Mouse (Mus musculus): ENCODE results near the gene Tgfa.

The Tgfa gene

GRCm38 (mm10) chr6:86188741-86189480, 6.1 kb upstream of the Tgfa start:
- DNase-seq (ENCODE audit: low read depth): no peak

DNA sequence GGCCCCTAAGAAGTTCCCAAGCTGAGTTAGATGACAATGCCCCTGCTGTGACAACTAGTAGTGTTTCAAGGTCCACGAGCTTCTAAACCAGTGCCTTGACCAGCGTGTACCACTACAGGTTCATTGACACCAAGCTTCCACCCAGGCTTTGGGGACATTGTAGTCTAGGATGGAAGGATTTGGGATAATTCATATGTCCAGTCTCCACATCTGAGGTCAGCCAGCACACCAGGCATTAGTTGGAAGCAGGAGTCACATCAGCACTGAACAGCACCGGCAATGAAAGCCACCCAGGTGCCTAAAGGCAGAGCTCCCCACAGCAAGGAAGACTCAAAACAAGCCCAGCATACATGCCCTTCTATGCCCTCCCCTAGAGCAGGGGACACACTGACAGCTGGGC, 4.4 kb upstream of the Tgfa start:
- no peak for DNase-seq (ENCODE audit: low read depth)

- no peak for DNase-seq (ENCODE audit: low read depth)
Measured at GRCm38 (mm10) chr6:86192978-86193377, 2.0 kb upstream of the Tgfa start.

DNA sequence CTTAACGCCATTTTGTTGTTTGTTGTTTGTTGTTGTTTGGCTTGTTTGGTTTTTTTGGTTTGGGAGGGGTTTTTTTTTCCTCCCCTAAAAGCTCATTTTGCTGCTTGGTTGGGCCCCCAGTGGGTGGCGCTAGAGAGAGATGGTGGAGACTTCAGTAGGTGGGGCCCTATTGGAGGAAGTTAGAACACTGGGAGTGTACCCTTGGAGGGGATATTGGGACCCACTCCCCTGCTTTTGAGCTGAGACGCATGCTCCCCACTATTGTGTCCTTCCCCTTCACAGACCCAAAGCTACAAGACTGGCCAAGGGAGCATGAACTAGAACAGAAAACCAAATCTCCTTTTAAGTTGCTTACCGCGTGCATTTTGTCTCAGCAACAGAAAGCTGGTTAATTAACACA, 1.1 kb upstream of the Tgfa start:
- DNase-seq (ENCODE audit: low read depth): no peak

GRCm38 (mm10) chr6:86196034-86196433, 1.0 kb downstream of the Tgfa start:
- DNase-seq (ENCODE audit: low read depth): no peak

- DNase-seq (ENCODE audit: low read depth): no peak
Measured at GRCm38 (mm10) chr6:86197150-86197862, 2.3 kb downstream of the Tgfa start.

DNA sequence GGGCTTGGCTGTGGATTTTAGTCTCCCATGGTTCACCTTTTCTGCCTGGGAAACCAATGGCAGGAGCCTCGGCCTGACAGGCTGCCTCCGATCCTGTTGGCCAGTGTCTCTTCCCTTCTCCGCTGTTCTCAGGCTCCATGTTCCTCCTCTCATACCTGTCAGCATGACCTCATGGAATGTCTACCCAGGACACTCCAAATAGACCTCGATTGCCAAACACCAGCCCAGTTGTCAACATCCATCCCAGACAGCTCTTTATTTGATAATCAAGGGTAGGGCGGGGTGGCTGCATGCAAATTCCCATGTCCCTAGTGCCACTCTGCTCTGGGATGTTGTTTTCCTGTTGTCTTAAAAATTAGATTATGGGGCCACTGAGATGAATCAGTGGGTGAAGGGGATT, 5.9 kb downstream of the Tgfa start:
- no peak for DNase-seq (ENCODE audit: low read depth)

DNA sequence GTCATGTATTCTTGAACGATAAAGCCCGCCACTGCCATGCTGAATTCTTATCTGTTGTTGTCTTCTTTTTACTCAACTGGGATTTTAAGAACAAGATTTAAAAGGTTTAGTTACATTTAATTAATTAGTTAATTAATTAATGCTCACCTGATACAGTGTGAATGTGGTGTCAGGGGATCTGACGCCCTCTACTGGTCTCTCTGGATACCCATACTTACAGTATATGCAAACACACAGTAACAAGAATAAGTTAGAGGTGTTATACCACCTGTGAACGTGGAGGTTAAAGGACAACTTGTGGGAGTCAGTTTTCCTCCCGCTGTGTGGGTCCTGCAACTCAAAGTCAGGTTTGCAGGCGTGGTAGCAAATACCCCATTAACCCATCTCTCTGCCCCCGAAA, 8.1 kb downstream of the Tgfa start:
- DNase-seq (ENCODE audit: low read depth): no peak

GRCm38 (mm10) chr6:86206014-86206413, 11.0 kb downstream of the Tgfa start:
- no peak for DNase-seq (ENCODE audit: low read depth)

DNA sequence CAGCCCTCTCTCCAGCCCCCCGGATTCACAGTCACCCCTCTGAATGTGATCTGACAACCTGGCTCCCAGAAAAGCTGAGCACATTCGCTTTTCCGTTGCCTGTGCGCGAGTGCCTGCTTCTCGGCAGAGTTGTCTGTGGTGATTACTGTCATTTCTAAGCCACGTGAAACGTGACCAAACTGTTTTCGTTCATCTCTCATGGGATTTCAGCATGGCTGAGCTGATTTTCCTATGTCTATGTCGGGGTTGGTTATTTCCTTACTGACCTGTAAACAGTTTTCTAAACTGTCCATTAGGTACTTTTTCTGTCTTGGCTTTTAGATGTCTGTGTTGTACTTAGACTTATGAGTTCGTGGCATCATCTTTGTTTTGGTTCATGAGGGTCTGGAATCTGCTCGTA, 12.0 kb downstream of the Tgfa start:
- no peak for DNase-seq (ENCODE audit: low read depth)

- DNase-seq (ENCODE audit: low read depth): no peak
Measured at GRCm38 (mm10) chr6:86209133-86210016, 14.4 kb downstream of the Tgfa start.

- DNase-seq (ENCODE audit: low read depth): no peak
Measured at GRCm38 (mm10) chr6:86210017-86210408, 15.0 kb downstream of the Tgfa start.

GRCm38 (mm10) chr6:86210619-86211018, 15.6 kb downstream of the Tgfa start:
- DNase-seq (ENCODE audit: low read depth): no peak

DNA sequence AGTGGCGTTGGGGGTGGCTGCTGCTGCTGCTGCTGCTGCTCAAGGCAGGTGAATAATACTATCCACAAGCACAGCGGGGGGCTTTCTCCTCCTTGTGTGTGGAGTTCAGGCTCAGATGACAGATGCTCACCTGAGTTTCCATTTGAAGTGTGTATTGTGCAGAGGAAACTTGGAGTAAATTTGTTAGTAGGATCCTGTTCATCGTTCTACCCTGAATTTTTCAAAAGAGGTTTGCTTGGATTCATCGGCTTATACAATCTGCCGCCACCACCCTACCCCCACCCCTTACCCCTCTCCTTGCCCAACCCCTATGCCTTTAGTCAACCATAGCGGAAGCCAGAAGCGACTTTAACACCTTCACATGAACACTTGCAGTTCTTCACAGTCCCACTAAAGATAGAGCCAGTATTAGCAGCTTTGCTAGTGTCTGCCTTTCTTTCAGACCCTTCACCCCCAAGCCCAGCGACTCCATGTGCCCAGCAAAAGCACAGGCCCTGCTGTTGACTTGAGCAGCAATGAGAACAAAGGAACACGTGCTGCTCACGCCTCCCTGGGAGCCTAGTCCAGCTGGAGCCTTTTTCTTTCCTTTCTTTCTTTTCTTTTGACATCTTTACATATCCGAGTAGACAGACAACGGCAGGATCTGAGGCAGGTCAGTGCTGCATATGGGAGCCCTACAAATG, 16.2 kb downstream of the Tgfa start:
- no peak for DNase-seq (ENCODE audit: low read depth)

- no peak for DNase-seq (ENCODE audit: low read depth)
Measured at GRCm38 (mm10) chr6:86212871-86213640, 18.0 kb downstream of the Tgfa start.

- no peak for DNase-seq (ENCODE audit: low read depth)
Measured at GRCm38 (mm10) chr6:86218066-86218465, 23.0 kb downstream of the Tgfa start.

GRCm38 (mm10) chr6:86218739-86219138, 23.7 kb downstream of the Tgfa start:
- no peak for DNase-seq (ENCODE audit: low read depth)

GRCm38 (mm10) chr6:86219494-86219893, 24.5 kb downstream of the Tgfa start:
- DNase-seq (ENCODE audit: low read depth): peak; percentile 68

DNA sequence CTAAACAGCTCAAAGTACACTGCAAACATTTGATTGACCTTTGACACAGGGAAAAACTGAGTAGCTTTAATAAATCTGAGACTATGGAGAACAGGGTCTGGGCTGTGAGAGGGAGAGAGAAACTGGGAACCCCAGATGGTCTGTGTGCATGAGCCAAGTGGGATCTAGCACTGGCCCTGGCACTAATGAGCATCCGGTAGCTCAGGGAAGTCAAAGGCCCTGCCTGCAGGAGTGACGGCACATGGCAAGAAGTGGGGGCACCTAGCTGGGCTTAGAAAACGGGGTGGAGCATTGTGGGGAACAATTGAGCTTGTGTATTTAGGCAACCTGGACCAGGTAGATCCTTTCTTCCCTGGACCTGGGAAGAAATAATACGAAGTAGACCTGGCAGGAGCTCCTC, 25.1 kb downstream of the Tgfa start:
- no peak for DNase-seq (ENCODE audit: low read depth)

DNA sequence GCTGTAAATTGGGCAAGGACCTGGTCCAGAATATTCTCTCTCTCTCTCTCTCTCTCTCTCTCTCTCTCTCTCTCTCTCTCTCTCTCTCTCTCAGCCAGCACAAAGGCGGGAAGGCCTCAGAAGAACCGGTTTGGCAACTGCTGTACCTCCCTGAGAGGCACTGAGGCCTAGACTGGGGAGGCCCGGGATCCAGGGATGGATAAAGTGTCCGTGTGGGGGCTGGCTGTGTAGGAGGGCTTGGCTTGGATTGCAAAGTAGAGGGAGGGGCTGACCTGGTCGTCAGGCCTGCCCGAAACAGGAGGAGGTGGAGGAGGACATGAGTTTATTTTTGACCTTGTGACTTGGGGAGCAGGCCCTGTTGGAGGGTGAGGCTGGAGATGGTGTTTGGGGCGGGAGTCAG, 27.4 kb downstream of the Tgfa start:
- no peak for DNase-seq (ENCODE audit: low read depth)

GRCm38 (mm10) chr6:86225604-86226003, 30.6 kb downstream of the Tgfa start:
- DNase-seq (ENCODE audit: low read depth): no peak

All from fibroblast of lung, adult 2 months (primary cell).